Mouse (Mus musculus): ENCODE data around the gene Zer1. TPM values are rescaled to one million over a fixed set of nuclear protein-coding genes. Genes with fewer than 3 reads are reported as not detected.
"Not testable (repeated sequence)": the region's sequence is repeated elsewhere in the genome, so short reads cannot be mapped to it uniquely, and the experiment has no call there.

The Zer1 gene
- total and polyA plus RNA-seq, 3 experiments: 5.5 to 15.0 (median 13.4) TPM

- Histone ChIP-seq H3K4me1 (ENCODE audit: control insufficient read depth in 1 of 2, insufficient read depth in 2 of 2) (no peaks in the 10 kb centered on the region), H3K27me3 (replicated peaks) (no peaks in the 10 kb centered on the region), H3K27ac (ENCODE audit: insufficient read depth, low read depth) (no peak overlapping the region), H3K36me3 (replicated peaks in 1 of 2; ENCODE audit: control insufficient read depth in 1 of 2, insufficient read depth in 1 of 2, low read length in 1 of 2) (no peaks in the 10 kb centered on the region), H3K79me2 (replicated peaks; ENCODE audit: control insufficient read depth, extremely low read depth, insufficient read depth, poor library complexity, severe bottlenecking) (no peaks in the 10 kb centered on the region), H3K9me3 (replicated peaks; ENCODE audit: low read length) (peaks cover 17% of the 10 kb centered on the region), H3K4me2 (ENCODE audit: insufficient read depth, low read depth, poor library complexity, severe bottlenecking) (no peak overlapping the region), H3K9ac (ENCODE audit: insufficient read depth, low read depth) (no peak overlapping the region), H3K4me3 (replicated peaks in 1 of 3; ENCODE audit: low read depth in 2 of 3, low read length in 2 of 3, poor library complexity in 1 of 3) (no peak overlapping the region)
- no peak for DNase-seq (ENCODE audit: extremely low read depth)
- TF ChIP-seq KAT2A (IDR thresholded peaks at IDR 0.05; ENCODE audit: insufficient replicate concordance, low read length): no peak
- no peak for TF ChIP-seq RAD21 (IDR thresholded peaks at IDR 0.05; ENCODE audit: low read depth, low read length)
- no peak for TF ChIP-seq RCOR1 (conservative IDR thresholded peaks at IDR 0.05; ENCODE audit: low read depth, low read length)
- TF ChIP-seq ZC3H11A (IDR thresholded peaks at IDR 0.05; ENCODE audit: low read depth, low read length): no peak
- no peak for TF ChIP-seq JUND (conservative IDR thresholded peaks at IDR 0.05; ENCODE audit: low read depth, low read length)
- no peak for TF ChIP-seq POLR2AphosphoS2 (IDR thresholded peaks at IDR 0.05; ENCODE audit: low read depth, low read length)
- no peak for TF ChIP-seq HCFC1 (IDR thresholded peaks at IDR 0.05; ENCODE audit: low read depth, low read length)
- no peak for TF ChIP-seq SIN3A (IDR thresholded peaks at IDR 0.05; ENCODE audit: low read length)
- TF ChIP-seq TBP (conservative IDR thresholded peaks at IDR 0.05; ENCODE audit: low read depth, low read length): no peak
- TF ChIP-seq MEF2A (IDR thresholded peaks at IDR 0.05; ENCODE audit: borderline replicate concordance, low read depth, low read length): no peak
- TF ChIP-seq CHD2 (IDR thresholded peaks at IDR 0.05; ENCODE audit: low read length): no peak
- TF ChIP-seq IRF4 (IDR thresholded peaks at IDR 0.05; ENCODE audit: low read depth, low read length): no peak
- TF ChIP-seq BHLHE40 (IDR thresholded peaks at IDR 0.05; ENCODE audit: low read depth, low read length): no peak
- dilution Hi-C loops (cut with MboI; ENCODE audit: extremely low pct_ligation_motif_present, extremely low pct_unique_long_range_greater_than_20kb, low sequenced_read_pairs): no loop called here
- in situ Hi-C loops (cut with MboI; ENCODE audit: low pct_ligation_motif_present, low pct_unique_long_range_greater_than_20kb, low sequenced_read_pairs): loop anchor here (10.0 kb wide), 1 partner anchor 120 kb away; the partner anchor contains the start of gene Wdr34
These were observed 40.1 kb upstream of the Zer1 start for GRCm38 (mm10) chr2:30164340-30164932.

GRCm38 (mm10) chr2:30161809-30162208, 37.4 kb upstream of the Zer1 start:
- no peak for TF ChIP-seq EP300 (IDR thresholded peaks at IDR 0.05; ENCODE audit: low read length)
- peak; percentile 41 to 94 for TF ChIP-seq CTCF (conservative IDR thresholded peaks at IDR 0.05 in 1 of 2, IDR thresholded peaks at IDR 0.05 in 1 of 2; ENCODE audit: low read depth in 2 of 2, low read length in 2 of 2)
- peak; percentile 88 for TF ChIP-seq RAD21 (IDR thresholded peaks at IDR 0.05; ENCODE audit: low read depth, low read length)
- peak; percentile 74 for TF ChIP-seq ZC3H11A (IDR thresholded peaks at IDR 0.05; ENCODE audit: low read depth, low read length)
- no peak for TF ChIP-seq TCF12 (IDR thresholded peaks at IDR 0.05; ENCODE audit: low read depth, low read length)
- TF ChIP-seq SMC3 (IDR thresholded peaks at IDR 0.05; ENCODE audit: low read depth, low read length): peak; percentile 91
- TF ChIP-seq MAX (IDR thresholded peaks at IDR 0.05; ENCODE audit: low read length): no peak
- no peak overlapping the region for H3K4me3 ChIP-seq (replicated peaks in 1 of 3; ENCODE audit: low read depth in 2 of 3, low read length in 2 of 3, poor library complexity in 1 of 3)
- H3K9ac ChIP-seq (ENCODE audit: insufficient read depth, low read depth): no peak overlapping the region
- no peaks in the 10 kb centered on the region for H3K27me3 ChIP-seq (replicated peaks)
- no peak overlapping the region for H3K27ac ChIP-seq (ENCODE audit: insufficient read depth, low read depth)
- no peak overlapping the region for H3K4me2 ChIP-seq (ENCODE audit: insufficient read depth, low read depth, poor library complexity, severe bottlenecking)
- peaks cover 10% of the 10 kb centered on the region for H3K9me3 ChIP-seq (replicated peaks; ENCODE audit: low read length)
- H3K36me3 ChIP-seq (replicated peaks in 1 of 2; ENCODE audit: control insufficient read depth in 1 of 2, insufficient read depth in 1 of 2, low read length in 1 of 2): no peaks in the 10 kb centered on the region
- dilution Hi-C loops (cut with MboI; ENCODE audit: extremely low pct_ligation_motif_present, extremely low pct_unique_long_range_greater_than_20kb, low sequenced_read_pairs): no loop called here
- H3K79me2 ChIP-seq (replicated peaks; ENCODE audit: control insufficient read depth, extremely low read depth, insufficient read depth, poor library complexity, severe bottlenecking): no peaks in the 10 kb centered on the region
- DNase-seq (ENCODE audit: extremely low read depth): peak; percentile 59
- in situ Hi-C loops (cut with MboI; ENCODE audit: low pct_ligation_motif_present, low pct_unique_long_range_greater_than_20kb, low sequenced_read_pairs): loop anchor here (10.0 kb wide), 1 partner anchor 117 kb away; the partner anchor contains the start of gene Wdr34
- H3K4me1 ChIP-seq (ENCODE audit: control insufficient read depth in 1 of 2, insufficient read depth in 2 of 2): no peaks in the 10 kb centered on the region

- H3K4me1 ChIP-seq (ENCODE audit: control insufficient read depth in 1 of 2, insufficient read depth in 2 of 2); H3K36me3 ChIP-seq (replicated peaks in 1 of 2; ENCODE audit: control insufficient read depth in 1 of 2, insufficient read depth in 1 of 2, low read length in 1 of 2); H3K9ac ChIP-seq (ENCODE audit: insufficient read depth, low read depth); DNase-seq (ENCODE audit: extremely low read depth); H3K9me3 ChIP-seq (replicated peaks; ENCODE audit: low read length); dilution Hi-C loops (cut with MboI; ENCODE audit: extremely low pct_ligation_motif_present, extremely low pct_unique_long_range_greater_than_20kb, low sequenced_read_pairs); H3K27me3 ChIP-seq (replicated peaks); H3K4me2 ChIP-seq (ENCODE audit: insufficient read depth, low read depth, poor library complexity, severe bottlenecking); H3K4me3 ChIP-seq (replicated peaks in 1 of 3; ENCODE audit: low read depth in 2 of 3, low read length in 2 of 3, poor library complexity in 1 of 3); H3K27ac ChIP-seq (ENCODE audit: insufficient read depth, low read depth); H3K79me2 ChIP-seq (replicated peaks; ENCODE audit: control insufficient read depth, extremely low read depth, insufficient read depth, poor library complexity, severe bottlenecking): not testable (repeated sequence)
- in situ Hi-C loops (cut with MboI; ENCODE audit: low pct_ligation_motif_present, low pct_unique_long_range_greater_than_20kb, low sequenced_read_pairs): loop anchor here (10.0 kb wide), 1 partner anchor 115 kb away; the partner anchor contains the start of gene Wdr34
These were observed 35.5 kb upstream of the Zer1 start for GRCm38 (mm10) chr2:30159871-30160270.

Data from CH12.LX (cell line).